Mouse (Mus musculus) E14TG2a.4 (cell line): ENCODE results near the gene Cse1l.
A peak's percentile ranks its signal among the peaks of the same experiment; 100 is the strongest.

Experiments
- H3K27me3 ChIP-seq: 2 replicates; pipeline ENCODE4 v1.6.1; 2014; ENCODE audit warnings: low read length, control low read depth; ENCODE audit not compliant: insufficient read depth
- H3K36me3 ChIP-seq: 2 replicates; pipeline ENCODE4 v1.6.1; 2014; ENCODE audit warnings: low read length, control low read depth; ENCODE audit not compliant: insufficient read depth
- H3K4me1 ChIP-seq: replicated peaks from 2 replicates; pipeline ENCODE4 v1.6.1; 2014; ENCODE audit warnings: low read depth, low read length, control low read depth
- H3K4me3 ChIP-seq: replicated peaks from 2 replicates; pipeline ENCODE4 v1.5.1; 2014; ENCODE audit warnings: mild to moderate bottlenecking, low read length
- H3K9me3 ChIP-seq: 2 replicates; pipeline ENCODE4 v1.6.1; 2014; ENCODE audit warnings: low read length, control low read depth
- CTCF ChIP-seq: conservative IDR thresholded peaks from 2 replicates; pipeline ENCODE4 v1.5.1; 2014; ENCODE audit warnings: low read length
- NANOG ChIP-seq: IDR thresholded peaks from 2 replicates; pipeline ENCODE4 v1.6.1; 2014; ENCODE audit warnings: borderline replicate concordance, low read length, mixed read lengths
- POU5F1 ChIP-seq: IDR thresholded peaks from 2 replicates; pipeline ENCODE4 v1.6.1; 2014; ENCODE audit warnings: low read length, borderline replicate concordance

The Cse1l gene

GRCm38 (mm10) chr2:166944346-166944745 lies 38.5 kb downstream of the Cse1l start:
- H3K4me3 ChIP-seq = no peak overlapping the region
- TF ChIP-seq POU5F1 (no peak), NANOG (no peak), CTCF (no peak)
- peaks cover 98% of the 10 kb centered on the region for H3K36me3 ChIP-seq
- H3K27me3 ChIP-seq = no peaks in the 10 kb centered on the region
- no peaks in the 10 kb centered on the region for H3K4me1 ChIP-seq
- H3K9me3 ChIP-seq = no peaks in the 10 kb centered on the region

DNA sequence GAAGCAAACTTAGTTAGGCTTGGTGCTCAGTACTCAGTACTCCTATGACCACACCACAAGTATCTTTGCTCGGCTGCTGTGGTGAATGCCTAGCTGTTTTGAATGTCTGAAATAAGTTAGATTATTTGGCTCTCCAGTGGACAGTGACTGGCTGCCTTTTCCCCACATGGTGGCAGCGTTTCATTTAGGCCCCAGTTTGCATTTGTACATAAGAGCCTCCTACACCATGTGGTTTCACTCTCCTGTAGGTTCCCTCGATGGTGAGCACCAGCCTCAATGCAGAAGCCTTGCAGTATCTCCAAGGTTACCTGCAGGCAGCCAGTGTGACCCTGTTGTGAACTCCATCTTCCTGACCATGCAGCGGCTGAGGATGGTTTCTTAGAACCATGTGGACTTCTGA lies 39.6 kb downstream of the Cse1l start:
- TF ChIP-seq NANOG (no peak), CTCF (no peak), POU5F1 (no peak)
- Histone ChIP-seq H3K27me3 (no peaks in the 10 kb centered on the region), H3K36me3 (peaks cover 100% of the 10 kb centered on the region), H3K4me3 (no peak overlapping the region), H3K4me1 (peaks cover under 1% of the 10 kb centered on the region), H3K9me3 (no peaks in the 10 kb centered on the region)

- Histone ChIP-seq H3K4me1 (peaks cover 19% of the 10 kb centered on the region), H3K27me3 (no peaks in the 10 kb centered on the region), H3K4me3 (no peak overlapping the region), H3K36me3 (peaks cover 98% of the 10 kb centered on the region), H3K9me3 (no peaks in the 10 kb centered on the region)
- TF ChIP-seq NANOG = no peak
- no peak for TF ChIP-seq POU5F1
- TF ChIP-seq CTCF = no peak
These were observed 42.4 kb downstream of the Cse1l start for GRCm38 (mm10) chr2:166948246-166948645.

- TF ChIP-seq NANOG (no peak), POU5F1 (no peak), CTCF (no peak)
- Histone ChIP-seq H3K9me3 (no peaks in the 10 kb centered on the region), H3K4me1 (peaks cover 22% of the 10 kb centered on the region), H3K4me3 (no peak overlapping the region), H3K36me3 (peaks cover 98% of the 10 kb centered on the region), H3K27me3 (no peaks in the 10 kb centered on the region)
These were observed 43.1 kb downstream of the Cse1l start for GRCm38 (mm10) chr2:166948936-166949335.

GRCm38 (mm10) chr2:166950853-166951648 lies 45.2 kb downstream of the Cse1l start:
- TF ChIP-seq CTCF = no peak
- no peak for TF ChIP-seq POU5F1
- TF ChIP-seq NANOG = no peak
- no peak overlapping the region for H3K4me3 ChIP-seq
- no peaks in the 10 kb centered on the region for H3K9me3 ChIP-seq
- H3K27me3 ChIP-seq = no peaks in the 10 kb centered on the region
- peaks cover 29% of the 10 kb centered on the region for H3K4me1 ChIP-seq
- H3K36me3 ChIP-seq = peaks cover 96% of the 10 kb centered on the region

DNA sequence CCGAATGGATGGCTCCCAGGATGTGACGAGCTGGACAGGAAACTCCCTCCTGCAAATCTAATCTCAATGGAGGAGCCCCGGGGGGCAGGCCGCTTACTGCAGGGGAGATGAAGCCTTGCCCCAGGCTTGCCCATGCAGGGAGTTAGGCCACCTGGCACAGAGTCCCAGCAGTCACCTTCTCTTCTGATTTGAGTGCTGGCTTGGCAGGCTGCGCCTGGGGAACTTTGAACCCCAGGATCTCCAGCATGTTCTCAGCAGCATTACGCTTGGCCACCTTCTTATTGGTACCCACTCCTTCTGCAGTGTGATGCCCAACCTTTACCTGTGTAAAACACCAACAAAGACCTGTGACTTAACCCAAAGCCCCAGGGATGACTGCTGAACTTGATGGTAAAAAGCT lies 46.3 kb downstream of the Cse1l start:
- no peak overlapping the region for H3K4me3 ChIP-seq
- peaks cover 37% of the 10 kb centered on the region for H3K4me1 ChIP-seq
- TF ChIP-seq NANOG (no peak), POU5F1 (no peak), CTCF (no peak)
- H3K36me3 ChIP-seq = peaks cover 86% of the 10 kb centered on the region
- no peaks in the 10 kb centered on the region for H3K9me3 ChIP-seq
- H3K27me3 ChIP-seq = no peaks in the 10 kb centered on the region

GRCm38 (mm10) chr2:166956805-166957204 lies 51.0 kb downstream of the Cse1l start:
- Histone ChIP-seq H3K27me3 (no peaks in the 10 kb centered on the region), H3K9me3 (no peaks in the 10 kb centered on the region), H3K36me3 (peaks cover 70% of the 10 kb centered on the region), H3K4me3 (no peak overlapping the region), H3K4me1 (peaks cover 25% of the 10 kb centered on the region)
- TF ChIP-seq POU5F1 = no peak
- no peak for TF ChIP-seq NANOG
- TF ChIP-seq CTCF = peak; percentile 64

DNA sequence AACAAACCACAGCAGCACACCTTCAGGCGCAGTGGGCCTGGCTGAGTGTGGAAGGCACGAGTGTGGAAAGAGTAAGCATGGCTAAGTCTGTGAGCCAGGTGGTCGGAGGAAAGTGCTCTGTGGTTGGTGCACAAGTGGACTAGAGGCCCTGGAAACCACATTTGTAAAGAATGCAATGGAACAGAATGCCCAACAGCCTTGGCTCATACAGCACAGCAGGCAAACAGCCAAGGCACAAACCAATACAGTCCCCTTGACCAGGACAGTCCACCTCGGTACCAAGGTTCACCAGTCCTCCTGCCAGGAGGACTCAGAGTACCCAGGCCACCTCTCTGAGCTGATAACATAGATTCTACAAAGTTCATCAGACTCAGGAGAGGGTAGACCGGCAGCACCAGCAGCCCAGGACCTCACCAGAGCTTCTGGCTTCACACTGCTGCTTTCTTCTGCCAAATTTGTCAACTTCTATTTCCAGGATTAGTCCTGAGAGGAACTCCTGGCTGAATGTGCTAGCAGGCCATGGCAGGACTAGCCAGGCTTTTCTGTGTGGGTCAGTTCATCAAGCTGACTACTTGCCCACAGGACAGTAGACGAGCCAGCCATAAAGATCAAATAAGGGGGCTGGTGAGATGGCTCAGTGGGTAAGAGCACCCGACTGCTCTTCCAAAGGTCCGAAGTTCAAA lies 54.9 kb downstream of the Cse1l start:
- H3K36me3 ChIP-seq = peaks cover 36% of the 10 kb centered on the region
- peaks cover 23% of the 10 kb centered on the region for H3K4me1 ChIP-seq
- H3K4me3 ChIP-seq = no peak overlapping the region
- no peaks in the 10 kb centered on the region for H3K9me3 ChIP-seq
- TF ChIP-seq NANOG (no peak), CTCF (no peak), POU5F1 (no peak)
- H3K27me3 ChIP-seq = no peaks in the 10 kb centered on the region
